Mouse (Mus musculus) induced T-regulatory cell, adult 2 months (primary cell): ENCODE measurements around the gene Cep164.
"Not testable (repeated sequence)": the region's sequence is repeated elsewhere in the genome, so short reads cannot be mapped to it uniquely, and the experiment has no call there.

Experiments used
- DNase-seq: peaks from one replicate; pipeline ENCODE4 v3.0.0-alpha.2; 2012; ENCODE audit warnings: low read depth

Cep164 gene

GRCm38 (mm10) chr9:45828291-45828963 is at the start of gene Cep164:
Gene Cep164 (minus strand): TSS chr9:45828691.
- peak; percentile 92 for DNase-seq

GRCm38 (mm10) chr9:45877928-45878327 is 49.4 kb upstream of the Cep164 start:
- DNase-seq: no peak

- no peak for DNase-seq
Observed at GRCm38 (mm10) chr9:45870265-45870664, 41.8 kb upstream of the Cep164 start.

GRCm38 (mm10) chr9:45869181-45869580 is 40.7 kb upstream of the Cep164 start:
- no peak for DNase-seq

- DNase-seq: no peak
Observed at GRCm38 (mm10) chr9:45861813-45862212, 33.3 kb upstream of the Cep164 start.

GRCm38 (mm10) chr9:45859364-45859763 is 30.9 kb upstream of the Cep164 start:
- DNase-seq: no peak

- no peak for DNase-seq
Observed at GRCm38 (mm10) chr9:45854136-45854535, 25.6 kb upstream of the Cep164 start.

- no peak for DNase-seq
Observed at GRCm38 (mm10) chr9:45853695-45854094, 25.2 kb upstream of the Cep164 start.

GRCm38 (mm10) chr9:45851776-45852175 is 23.3 kb upstream of the Cep164 start:
- DNase-seq: no peak

GRCm38 (mm10) chr9:45851330-45851729 is 22.8 kb upstream of the Cep164 start:
- no peak for DNase-seq

GRCm38 (mm10) chr9:45850528-45851155 is 22.2 kb upstream of the Cep164 start:
- DNase-seq: no peak

- no peak for DNase-seq
Observed at GRCm38 (mm10) chr9:45849528-45850408, 21.3 kb upstream of the Cep164 start.

GRCm38 (mm10) chr9:45846891-45847460 is 18.5 kb upstream of the Cep164 start:
- no peak for DNase-seq

GRCm38 (mm10) chr9:45846176-45846575 is 17.7 kb upstream of the Cep164 start:
- DNase-seq: not testable (repeated sequence)

GRCm38 (mm10) chr9:45845541-45845940 is 17.1 kb upstream of the Cep164 start:
- DNase-seq: no peak

GRCm38 (mm10) chr9:45843780-45844179 is 15.3 kb upstream of the Cep164 start:
- DNase-seq: no peak

- no peak for DNase-seq
Observed at GRCm38 (mm10) chr9:45843007-45843406, 14.5 kb upstream of the Cep164 start.

GRCm38 (mm10) chr9:45841458-45841857 is 13.0 kb upstream of the Cep164 start:
- no peak for DNase-seq

GRCm38 (mm10) chr9:45840331-45840730 is 11.8 kb upstream of the Cep164 start:
- DNase-seq: no peak

GRCm38 (mm10) chr9:45839982-45840300 is 11.4 kb upstream of the Cep164 start:
- DNase-seq: no peak

- DNase-seq: no peak
Observed at GRCm38 (mm10) chr9:45839139-45839981, 10.9 kb upstream of the Cep164 start.
